Mouse (Mus musculus) embryonic facial prominence, embryonic 11.5 days (tissue): ENCODE measurements around the gene Med13l. TPM values are rescaled to one million over a fixed set of nuclear protein-coding genes. Genes with fewer than 3 reads are reported as not detected.
A peak's percentile ranks its signal among the peaks of the same experiment; 100 is the strongest.

Source experiments
- ATAC-seq: fragments of 200-750 bp; cut with Nextera tagmentation; replicated peaks from 2 replicates; pipeline ENCODE4 v1.8.0; 2017; ENCODE audit warnings: low read depth; ENCODE audit not compliant: insufficient number of reproducible peaks, low FRiP score, low TSS enrichment
- DNase-seq: peaks from one replicate; pipeline ENCODE4 v3.0.0-alpha.2; 2015; ENCODE audit warnings: low spot score
- H3K27ac ChIP-seq: fragments of 300-500 bp; sonication (generic); replicated peaks from 2 replicates; pipeline ENCODE4 v1.5.1; 2014; ENCODE audit warnings: mild to moderate bottlenecking, low read depth, low read length, control low read depth
- H3K27me3 ChIP-seq: fragments of 300-500 bp; sonication (generic); 2 replicates; pipeline ENCODE4 v1.6.1; 2014; ENCODE audit warnings: mild to moderate bottlenecking, low read length, moderate library complexity, mixed read lengths; ENCODE audit not compliant: control insufficient read depth, insufficient read depth
- H3K36me3 ChIP-seq: fragments of 300-500 bp; sonication (generic); replicated peaks from 2 replicates; pipeline ENCODE4 v1.6.1; 2014; ENCODE audit warnings: low read depth, mild to moderate bottlenecking, low read length, moderate library complexity, mixed read lengths; ENCODE audit not compliant: control insufficient read depth, insufficient read depth
- H3K4me1 ChIP-seq: fragments of 300-500 bp; sonication (generic); 2 replicates; pipeline ENCODE4 v1.6.1; 2014; ENCODE audit warnings: low read length, mixed read lengths; ENCODE audit not compliant: control insufficient read depth, insufficient read depth
- H3K4me2 ChIP-seq: fragments of 300-500 bp; sonication (generic); 2 replicates; pipeline ENCODE4 v1.6.1; 2014; ENCODE audit warnings: low read depth, mild to moderate bottlenecking, control low read depth, low read length, moderate library complexity
- H3K4me3 ChIP-seq: fragments of 300-500 bp; sonication (generic); 2 replicates; pipeline ENCODE4 v1.5.1; 2014; ENCODE audit warnings: low read depth, low read length, control low read depth
- H3K9ac ChIP-seq: fragments of 300-500 bp; sonication (generic); replicated peaks from 2 replicates; pipeline ENCODE4 v1.6.1; 2014; ENCODE audit warnings: mild to moderate bottlenecking, control low read depth, low read length
- H3K9me3 ChIP-seq: fragments of 300-500 bp; sonication (generic); replicated peaks from 2 replicates; pipeline ENCODE4 v1.6.1; 2016; ENCODE audit warnings: mild to moderate bottlenecking, low read length, inconsistent platforms, mixed read lengths; ENCODE audit not compliant: control insufficient read depth
- WGBS: fragments of 180-500 bp; shearing (Covaris S2); extraction: QIAGEN DNeasy Blood & Tissue Kit; methylation state at CpG from one replicate; pipeline ENCODE4 v1.1.7; 2014; 5-methylcytosine and 5-hydroxymethylcytosine counted together
- polyA plus RNA-seq: library from polyadenylated mRNA; unstranded; fragments of >200 nt; fragmentation: Nextera tagmentation; extraction: Ambion mirVana; gene quantifications from 2 replicates; pipeline ENCODE4 v1.2.1, GENCODE M21; 2014

The Med13l gene
- polyA plus RNA-seq, 1 experiment from 2014 or later = 10.1 TPM

DNA sequence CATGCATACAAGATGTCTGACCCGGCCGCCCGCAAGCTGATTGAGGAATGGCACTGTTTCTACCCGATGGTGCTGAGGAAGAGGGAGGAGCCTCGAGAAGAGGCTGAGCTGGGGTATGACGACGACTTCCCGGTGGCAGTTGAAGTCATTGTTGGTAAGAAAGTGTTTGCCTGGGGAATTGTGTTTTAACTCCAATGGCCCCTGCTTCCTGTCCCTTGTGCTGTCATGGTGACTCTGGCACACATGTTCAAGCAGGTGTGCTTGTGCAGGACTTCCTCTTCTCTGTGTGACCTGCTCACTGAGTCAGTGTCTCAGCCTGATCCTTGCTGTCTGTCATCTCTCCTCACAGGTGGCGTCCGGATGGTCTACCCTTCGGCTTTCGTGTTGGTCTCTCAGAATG lies 160.9 kb downstream of the Med13l start:
- no peak overlapping the region for H3K4me3 ChIP-seq
- no peaks in the 10 kb centered on the region for H3K4me1 ChIP-seq
- H3K27ac ChIP-seq = no peak overlapping the region
- no peak for DNase-seq
- no peaks in the 10 kb centered on the region for H3K36me3 ChIP-seq
- ATAC-seq = no peak
- no peak overlapping the region for H3K9ac ChIP-seq
- no peaks in the 10 kb centered on the region for H3K9me3 ChIP-seq
- 86% methylated on average over 12 of the region's 12 CpGs for WGBS
- H3K27me3 ChIP-seq = no peaks in the 10 kb centered on the region
- no peak overlapping the region for H3K4me2 ChIP-seq

DNA sequence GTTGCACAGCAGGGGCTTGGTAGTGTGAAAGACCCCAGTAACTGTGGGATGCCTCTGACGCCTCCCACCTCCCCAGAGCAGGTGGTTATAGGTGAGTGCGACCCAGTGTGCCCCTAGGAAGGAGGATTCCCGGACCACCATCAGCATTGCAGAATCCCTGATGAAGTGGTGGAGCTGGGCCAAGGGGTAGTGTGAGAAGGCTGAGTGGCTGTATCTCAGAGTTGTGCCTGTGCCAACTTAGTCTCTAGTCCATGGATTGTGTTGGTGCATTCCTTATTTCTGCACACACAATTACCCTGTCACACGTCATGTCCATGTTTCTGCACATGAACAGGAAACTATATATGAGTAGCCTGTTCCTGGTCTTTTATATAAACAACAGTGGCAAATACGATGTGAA lies 161.4 kb downstream of the Med13l start:
- Histone ChIP-seq H3K9ac (no peak overlapping the region), H3K4me3 (no peak overlapping the region), H3K36me3 (no peaks in the 10 kb centered on the region), H3K4me1 (no peaks in the 10 kb centered on the region), H3K27ac (no peak overlapping the region), H3K4me2 (no peak overlapping the region), H3K27me3 (no peaks in the 10 kb centered on the region), H3K9me3 (no peaks in the 10 kb centered on the region)
- DNase-seq (no peak), ATAC-seq (no peak)
- 90% methylated on average over 5 of the region's 5 CpGs for WGBS

DNA sequence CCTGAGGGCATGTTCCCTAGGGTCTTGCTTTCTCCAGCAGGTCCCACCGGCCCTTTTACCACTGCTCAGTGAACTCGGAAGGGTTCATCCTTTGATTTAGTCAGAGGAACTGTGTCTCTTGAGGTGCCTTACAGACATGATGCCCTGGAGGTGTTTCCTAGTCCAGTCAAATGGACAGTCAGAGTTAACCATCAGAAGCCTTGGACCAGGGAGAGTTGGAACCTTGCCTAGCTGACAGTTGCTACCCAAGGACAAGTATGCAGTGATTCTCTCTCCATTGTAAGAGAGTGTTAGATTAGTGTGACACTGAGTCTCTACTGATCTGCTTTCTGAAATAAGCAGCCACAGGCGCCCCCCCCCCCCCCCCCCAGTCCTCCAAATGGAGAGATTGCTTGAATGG lies 162.0 kb downstream of the Med13l start:
- no peaks in the 10 kb centered on the region for H3K36me3 ChIP-seq
- 71% methylated on average over 3 of the region's 3 CpGs for WGBS

DNA sequence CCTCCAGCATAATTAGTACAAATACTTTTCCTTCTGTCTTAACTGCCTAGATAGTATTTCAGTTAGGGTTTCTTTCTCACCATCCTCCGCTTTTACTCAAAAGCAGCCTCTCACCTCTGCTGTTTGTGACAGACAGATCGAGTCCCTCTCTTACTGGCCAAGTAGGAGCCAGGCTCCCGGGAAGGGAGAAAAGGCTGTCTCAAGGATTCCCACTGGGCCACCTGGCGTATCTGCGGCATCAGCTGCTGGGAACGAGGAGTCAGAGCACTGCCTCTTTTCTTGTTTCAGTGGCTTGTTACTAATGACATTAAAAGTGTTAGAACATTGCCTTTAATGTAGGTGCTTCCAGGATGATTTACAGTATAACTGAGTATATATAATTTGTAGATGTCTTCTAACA lies 164.9 kb downstream of the Med13l start:
- ATAC-seq (no peak), DNase-seq (no peak)
- no peaks in the 10 kb centered on the region for H3K27me3 ChIP-seq
- no peaks in the 10 kb centered on the region for H3K36me3 ChIP-seq
- H3K9me3 ChIP-seq = no peaks in the 10 kb centered on the region
- no peaks in the 10 kb centered on the region for H3K4me1 ChIP-seq
- H3K27ac ChIP-seq = no peak overlapping the region
- no peak overlapping the region for H3K9ac ChIP-seq
- H3K4me2 ChIP-seq = no peak overlapping the region
- H3K4me3 ChIP-seq = no peak overlapping the region
- WGBS = 79% methylated on average over 6 of the region's 6 CpGs

More for the DNA sequence above, 162.0 kb downstream of the Med13l start:
- no peak for ATAC-seq
- H3K27ac ChIP-seq = no peak overlapping the region
- no peaks in the 10 kb centered on the region for H3K9me3 ChIP-seq
- H3K4me2 ChIP-seq = no peak overlapping the region
- H3K4me3 ChIP-seq = no peak overlapping the region
- no peak overlapping the region for H3K9ac ChIP-seq
- no peaks in the 10 kb centered on the region for H3K27me3 ChIP-seq
- DNase-seq = no peak
- H3K4me1 ChIP-seq = no peaks in the 10 kb centered on the region

DNA sequence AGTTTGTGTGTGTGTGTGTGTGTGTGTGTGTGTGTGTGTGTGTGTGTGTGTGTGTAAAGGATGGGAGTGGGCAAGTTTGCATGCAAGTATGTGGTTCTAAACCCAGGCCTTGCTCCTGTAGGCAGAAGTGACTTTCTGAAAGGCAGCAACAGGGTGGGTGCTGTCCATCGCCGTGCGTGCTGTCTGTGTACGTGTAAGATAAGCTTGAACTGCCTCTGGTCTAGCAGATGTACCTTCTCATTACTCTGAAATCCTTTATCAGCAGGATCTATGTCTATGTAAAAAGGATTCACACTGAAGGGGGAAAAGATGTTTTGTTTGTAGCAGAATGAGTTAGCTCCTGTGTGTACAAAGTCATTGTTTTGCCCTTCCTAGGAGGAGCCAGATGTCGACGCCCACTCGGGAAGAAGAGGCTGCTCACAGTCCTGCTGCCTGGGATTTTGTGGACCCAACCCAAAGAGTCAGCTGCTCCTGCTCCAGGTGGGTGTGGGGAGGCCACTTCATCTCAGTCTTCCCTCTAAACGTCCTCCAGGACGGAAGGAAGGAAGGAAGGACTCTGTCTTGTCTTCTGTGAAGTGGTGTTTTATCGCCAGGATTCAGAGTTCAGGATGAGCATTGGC lies 165.5 kb downstream of the Med13l start:
- Histone ChIP-seq H3K9ac (no peak overlapping the region), H3K9me3 (no peaks in the 10 kb centered on the region), H3K27me3 (no peaks in the 10 kb centered on the region), H3K4me3 (no peak overlapping the region), H3K4me1 (no peaks in the 10 kb centered on the region), H3K36me3 (no peaks in the 10 kb centered on the region), H3K27ac (no peak overlapping the region), H3K4me2 (no peak overlapping the region)
- DNase-seq (no peak), ATAC-seq (no peak)
- 84% methylated on average over 10 of the region's 10 CpGs for WGBS

DNA sequence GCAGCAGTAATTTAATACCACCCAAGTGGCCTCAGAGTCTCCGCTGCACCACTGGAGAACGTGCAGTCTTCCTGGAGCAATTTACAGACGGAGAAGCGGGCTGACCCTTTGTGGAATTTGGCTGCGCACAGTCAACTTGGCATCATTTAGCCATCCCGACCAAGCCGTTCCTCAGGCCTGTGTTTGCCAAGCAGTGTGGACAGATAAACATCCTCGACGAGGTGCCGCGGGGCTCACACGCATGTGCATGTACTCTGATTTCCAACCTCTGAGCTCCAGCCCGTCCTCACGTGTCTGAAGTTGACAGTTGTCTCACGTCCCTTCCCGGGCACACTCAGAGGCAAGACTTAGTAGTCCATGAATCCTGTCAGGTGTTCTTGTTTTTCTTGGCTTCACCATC lies 166.9 kb downstream of the Med13l start:
- WGBS = 82% methylated on average over 16 of the region's 16 CpGs
- Histone ChIP-seq H3K9ac (no peak overlapping the region), H3K27me3 (no peaks in the 10 kb centered on the region), H3K9me3 (no peaks in the 10 kb centered on the region), H3K4me2 (no peak overlapping the region), H3K4me3 (no peak overlapping the region), H3K36me3 (no peaks in the 10 kb centered on the region), H3K27ac (no peak overlapping the region), H3K4me1 (no peaks in the 10 kb centered on the region)
- DNase-seq = no peak
- no peak for ATAC-seq

DNA sequence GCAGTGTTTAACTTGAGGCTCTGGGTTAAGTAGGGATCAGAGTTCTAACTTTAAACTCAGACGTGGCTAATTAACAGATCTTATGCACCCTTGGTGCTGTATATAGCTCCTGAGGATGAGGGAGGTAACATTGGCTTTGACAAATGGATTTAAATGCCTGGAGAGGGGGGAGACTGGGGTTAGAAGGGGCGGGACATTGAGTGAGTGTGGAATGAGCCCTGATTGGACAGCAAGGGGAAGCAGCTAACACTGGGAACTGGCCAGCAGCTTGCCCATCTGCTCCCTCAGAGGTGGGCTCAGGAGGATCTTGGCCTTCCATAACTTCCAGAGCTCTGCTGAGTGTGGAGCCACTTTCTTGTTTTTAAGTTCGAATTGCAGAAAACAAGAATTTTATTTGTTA lies 171.7 kb downstream of the Med13l start:
- Histone ChIP-seq H3K36me3 (no peaks in the 10 kb centered on the region), H3K27me3 (no peaks in the 10 kb centered on the region), H3K27ac (no peak overlapping the region), H3K9me3 (no peaks in the 10 kb centered on the region), H3K4me3 (no peak overlapping the region), H3K4me1 (no peaks in the 10 kb centered on the region), H3K4me2 (no peak overlapping the region), H3K9ac (no peak overlapping the region)
- DNase-seq (peak; percentile 18), ATAC-seq (no peak)
- WGBS = 65% methylated on average over 3 of the region's 3 CpGs

DNA sequence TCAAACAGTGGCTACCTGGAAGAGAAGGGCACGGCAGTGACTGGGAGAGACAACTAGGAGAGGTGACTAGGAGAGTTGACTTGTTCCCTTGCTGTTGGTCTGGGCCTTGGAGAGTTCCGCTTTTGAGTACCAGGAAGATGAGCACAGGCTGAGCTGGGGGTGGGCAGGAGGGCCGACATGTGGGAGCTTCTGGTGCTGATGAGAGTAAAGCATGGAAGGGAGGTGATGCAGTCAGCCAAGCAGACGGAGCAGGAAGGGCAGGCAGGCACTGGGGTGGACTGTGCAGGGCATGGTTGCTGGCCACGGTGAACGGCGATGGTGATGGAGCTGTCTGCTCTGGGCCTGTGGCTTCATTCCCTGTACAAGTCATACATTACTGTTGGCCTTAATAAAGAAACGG lies 172.2 kb downstream of the Med13l start:
- no peak overlapping the region for H3K4me3 ChIP-seq
- 87% methylated on average over 8 of the region's 8 CpGs for WGBS
- no peak for ATAC-seq
- no peaks in the 10 kb centered on the region for H3K9me3 ChIP-seq
- H3K36me3 ChIP-seq = no peaks in the 10 kb centered on the region
- no peaks in the 10 kb centered on the region for H3K27me3 ChIP-seq
- H3K4me1 ChIP-seq = no peaks in the 10 kb centered on the region
- DNase-seq = no peak
- H3K9ac ChIP-seq = no peak overlapping the region
- no peak overlapping the region for H3K27ac ChIP-seq
- H3K4me2 ChIP-seq = no peak overlapping the region
